Mouse (Mus musculus) cerebellum, adult 2 months (tissue): ENCODE data around the gene Neurod4.

ENCODE experiments used
- CTCF ChIP-seq: fragments of 200-500 bp; IDR thresholded peaks from 2 replicates; pipeline ENCODE4 v1.5.1; 2011; ENCODE audit warnings: low read depth, mild to moderate bottlenecking, control low read depth, low read length, moderate library complexity, borderline replicate concordance; ENCODE audit not compliant: insufficient read depth
- POLR2A ChIP-seq: fragments of 200-500 bp; IDR thresholded peaks from 2 replicates; pipeline ENCODE4 v1.6.1; 2011; ENCODE audit warnings: low read length, control low read depth, borderline replicate concordance; ENCODE audit not compliant: insufficient read depth

DNA sequence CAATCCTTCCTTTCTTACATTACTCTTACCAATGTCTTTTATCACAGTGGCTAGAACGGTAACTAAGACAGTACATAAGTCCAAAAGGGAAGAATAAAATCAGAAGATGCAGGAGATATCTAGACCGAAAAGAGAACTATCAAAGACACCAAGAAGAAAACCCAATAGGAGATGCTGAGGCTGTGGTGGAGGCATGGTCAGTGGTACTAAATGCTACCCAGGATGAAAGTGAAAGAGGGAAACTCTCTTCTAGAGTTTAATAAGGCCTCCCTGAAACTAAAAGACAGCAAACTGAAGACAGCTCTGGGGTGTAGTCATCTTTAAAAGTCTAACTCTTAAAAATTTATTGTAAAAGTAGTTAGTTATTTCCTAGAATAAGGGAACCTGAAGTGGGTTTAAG lies 40.7 kb upstream of the Neurod4 start:
- TF ChIP-seq POLR2A (no peak), CTCF (no peak)
